In the genomic region with DNA sequence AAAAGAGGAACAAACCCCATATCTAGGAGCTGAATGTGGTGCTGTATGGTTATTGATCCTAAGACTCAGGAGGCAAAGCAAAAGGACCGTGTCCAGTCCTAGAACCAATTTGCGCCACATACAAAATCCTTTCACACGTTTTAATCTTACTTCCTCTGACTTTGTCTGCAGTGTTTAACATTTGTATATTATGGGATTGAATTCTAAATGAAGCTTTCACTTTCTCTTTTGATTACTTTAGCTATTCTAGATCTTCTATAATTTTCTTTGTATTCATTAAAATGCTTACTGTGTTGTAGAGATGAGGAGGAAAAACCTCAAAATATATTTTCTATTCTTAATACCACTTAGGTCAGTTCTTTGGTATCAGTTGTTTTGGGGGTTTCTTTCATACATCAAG, we compare ENCODE assay signal across 21 mouse cellular contexts. TPM values are rescaled to one million over a fixed set of nuclear protein-coding genes. Genes with fewer than 3 reads are reported as not detected.
DNase-seq lines count a peak whose midpoint lies in the region; ATAC-seq lines count a peak whose summit lies in the region.
"Had no signal": no experiment of that assay in that cellular context is flagged by ENCODE, and none has a peak within 500 bp of the region (broad histone marks: within the 10 kb centered on the region; RNA-seq: fewer than 3 reads in every experiment).

No protein-coding gene starts in this region.

- peak; percentile 79 for ATAC-seq in CD4-positive, CD25-positive, alpha-beta regulatory T cell, adult 4 months
- ATAC-seq in granulocyte monocyte progenitor cell, adult 5-6 weeks (replicated peaks; ENCODE audit: poor library complexity, severe bottlenecking): peak; percentile 22
- ATAC-seq in megakaryocyte progenitor cell, adult 5-6 weeks (replicated peaks; ENCODE audit: poor library complexity): 0 out of 2 replicates have a peak, but pooled peaks have one; percentile 9
- ATAC-seq: forebrain, embryonic 14.5 days; forebrain, postnatal 0 days; hindbrain, embryonic 16.5 days; Patski had no signal

- no peak for DNase-seq in lung, postnatal 14 days
- no peak for DNase-seq in adrenal gland, postnatal 36 days
- DNase-seq in cerebellum, postnatal 4 days (ENCODE audit: low spot score in 2 of 2): no peak
- DNase-seq: adrenal gland, adult 2 months; adrenal gland, postnatal 14 days; cerebellum, adult 11-12 months; cerebellum, adult 8-10 months; cerebellum, postnatal 10 days; cerebellum, postnatal 36 days; forebrain, postnatal 0 days; gastrocnemius, adult 2 months; gastrocnemius, postnatal 14 days; heart, adult 18-20 months; heart, postnatal 10 days; heart, postnatal 36 days had no signal

RNA-seq across cellular contexts. Expression of gene Asxl2, which starts 26.9 kb away (rescaled TPM):
- polyA plus RNA-seq in CD4-positive, CD25-positive, alpha-beta regulatory T cell, adult 4 months (2017; shearing (Covaris generic)): 10 to 100 TPM; 55.6 to 64.8 TPM
- 44.4 and 53.1 TPM in 2 replicates for total RNA-seq in granulocyte monocyte progenitor cell, adult 5-6 weeks (2014; fragmentation: Nextera tagmentation)
- total RNA-seq in granulocyte monocyte progenitor cell, adult 5-6 weeks (2017): 26.9 and 30.2 TPM in 2 replicates
- total RNA-seq in megakaryocyte progenitor cell, adult 5-6 weeks (2015): 38.7 and 50.0 TPM in 2 replicates
- 31.4 and 34.8 TPM in 2 replicates for total RNA-seq in megakaryocyte progenitor cell, adult 5-6 weeks (2017)
- total RNA-seq in adrenal gland, postnatal 36 days (2021): 10 to 100 TPM; 32.7 to 39.6 TPM

Comparison
In these comparisons a context has a peak if more than half of its experiments do, and no peak if none do; other contexts are left out.
1. ATAC-seq: peak in every context shown above with its lines; median percentile 79 in CD4-positive, CD25-positive, alpha-beta regulatory T cell, adult 4 months; 22 in granulocyte monocyte progenitor cell, adult 5-6 weeks; 9 in megakaryocyte progenitor cell, adult 5-6 weeks.